Mouse (Mus musculus): ENCODE results near the gene Gm45062. TPM values are rescaled to one million over a fixed set of nuclear protein-coding genes. Genes with fewer than 3 reads are reported as not detected.

The Gm45062 gene
- polyA plus RNA-seq, 1 experiment from 2014 or later, result 12.1 TPM

DNA sequence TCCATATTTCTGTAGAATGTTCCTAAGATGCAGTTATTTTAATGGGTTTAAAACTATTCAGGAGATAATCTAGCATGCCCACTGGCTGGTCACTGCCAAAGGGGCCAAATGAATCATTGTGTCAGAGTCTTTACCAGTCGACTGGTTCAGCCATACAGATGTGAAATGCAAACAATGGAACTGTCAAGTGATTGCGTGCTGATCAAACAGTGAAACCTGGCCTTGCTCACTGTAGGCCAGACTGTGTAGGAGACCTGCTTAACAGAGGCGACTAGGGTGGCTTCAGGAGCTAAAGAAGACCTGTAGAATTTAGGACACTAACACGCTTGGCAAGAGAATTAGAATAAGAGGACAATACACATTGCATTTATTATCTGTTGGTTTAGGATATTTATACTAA lies 135.8 kb downstream of the Gm45062 start:
- H3K4me1 ChIP-seq (replicated peaks; ENCODE audit: control insufficient read depth, insufficient read depth, low read length), result no peaks in the 10 kb centered on the region; the same call in 1 of the 2 replicates
- H3K9me3 ChIP-seq (ENCODE audit: control insufficient read depth, low read length), result no peaks in the 10 kb centered on the region
- no peaks in the 10 kb centered on the region for H3K36me3 ChIP-seq (ENCODE audit: control insufficient read depth, insufficient read depth, low read length)
- H3K4me3 ChIP-seq (ENCODE audit: low read length), result no peak overlapping the region
- 33% methylated on average over 4 of the region's 4 CpGs for WGBS
- no peak overlapping the region for H3K9ac ChIP-seq (ENCODE audit: low read length)
- ATAC-seq (ENCODE audit: low read depth), result no peak
- H3K27me3 ChIP-seq (ENCODE audit: control insufficient read depth, insufficient read depth, low read depth, low read length), result no peaks in the 10 kb centered on the region
- H3K4me2 ChIP-seq (ENCODE audit: low read depth, low read length), result no peak overlapping the region
- H3K27ac ChIP-seq (ENCODE audit: low read length), result no peak overlapping the region

DNA sequence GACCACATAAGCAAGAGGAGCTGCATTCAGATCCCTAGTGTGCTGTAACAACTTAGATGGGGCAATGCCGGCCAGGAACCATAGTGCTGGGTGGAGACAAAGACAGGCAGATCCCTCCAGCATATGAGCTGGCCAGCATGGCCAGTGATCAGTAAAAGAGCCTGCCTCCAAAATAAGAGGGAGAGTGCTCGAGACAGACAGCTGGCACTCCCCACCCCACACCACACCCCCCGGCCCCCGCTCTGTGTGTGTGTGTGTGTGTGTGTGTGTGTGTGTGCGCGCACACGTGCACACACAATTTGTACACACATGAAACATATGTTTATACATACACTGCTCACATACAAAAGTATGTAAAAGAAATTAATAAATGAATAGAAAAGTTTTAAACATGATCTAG lies 138.0 kb downstream of the Gm45062 start:
- no peaks in the 10 kb centered on the region; the same call in 1 of the 2 replicates for H3K4me1 ChIP-seq (replicated peaks; ENCODE audit: control insufficient read depth, insufficient read depth, low read length)
- no peaks in the 10 kb centered on the region for H3K36me3 ChIP-seq (ENCODE audit: control insufficient read depth, insufficient read depth, low read length)
- no peaks in the 10 kb centered on the region for H3K9me3 ChIP-seq (ENCODE audit: control insufficient read depth, low read length)
- WGBS, result 69% methylated on average over 7 of the region's 7 CpGs
- H3K9ac ChIP-seq (ENCODE audit: low read length), result no peak overlapping the region
- no peak overlapping the region for H3K4me2 ChIP-seq (ENCODE audit: low read depth, low read length)
- H3K4me3 ChIP-seq (ENCODE audit: low read length), result no peak overlapping the region
- ATAC-seq (ENCODE audit: low read depth), result no peak
- H3K27me3 ChIP-seq (ENCODE audit: control insufficient read depth, insufficient read depth, low read depth, low read length), result no peaks in the 10 kb centered on the region
- H3K27ac ChIP-seq (ENCODE audit: low read length), result no peak overlapping the region

DNA sequence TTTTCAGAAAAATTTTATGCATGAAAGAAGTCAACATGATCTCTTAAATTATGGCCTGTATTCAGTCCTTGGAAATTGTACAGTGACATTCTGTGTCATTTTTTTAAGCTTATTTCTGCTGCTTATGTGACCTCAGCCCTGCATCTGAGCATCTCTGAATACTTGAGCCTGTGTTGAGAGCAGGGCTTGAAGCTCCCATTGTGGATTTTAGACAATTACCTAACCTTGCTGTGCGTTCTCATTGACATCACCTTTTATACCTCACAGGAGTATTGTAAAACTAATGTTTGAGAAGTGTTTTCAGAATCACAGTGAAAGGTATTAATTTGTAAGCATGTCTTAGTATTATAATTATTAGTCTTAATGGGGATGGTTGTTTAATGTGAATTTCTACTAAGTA lies 140.5 kb downstream of the Gm45062 start:
- no peaks in the 10 kb centered on the region for H3K9me3 ChIP-seq (ENCODE audit: control insufficient read depth, low read length)
- 61% methylated on average over 1 of the region's 1 CpGs for WGBS
- H3K27ac ChIP-seq (ENCODE audit: low read length), result no peak overlapping the region
- no peak overlapping the region for H3K9ac ChIP-seq (ENCODE audit: low read length)
- H3K36me3 ChIP-seq (ENCODE audit: control insufficient read depth, insufficient read depth, low read length), result no peaks in the 10 kb centered on the region
- H3K4me3 ChIP-seq (ENCODE audit: low read length), result no peak overlapping the region
- H3K4me2 ChIP-seq (ENCODE audit: low read depth, low read length), result no peak overlapping the region
- H3K4me1 ChIP-seq (replicated peaks; ENCODE audit: control insufficient read depth, insufficient read depth, low read length), result no peaks in the 10 kb centered on the region
- ATAC-seq (ENCODE audit: low read depth), result no peak
- no peaks in the 10 kb centered on the region for H3K27me3 ChIP-seq (ENCODE audit: control insufficient read depth, insufficient read depth, low read depth, low read length)

DNA sequence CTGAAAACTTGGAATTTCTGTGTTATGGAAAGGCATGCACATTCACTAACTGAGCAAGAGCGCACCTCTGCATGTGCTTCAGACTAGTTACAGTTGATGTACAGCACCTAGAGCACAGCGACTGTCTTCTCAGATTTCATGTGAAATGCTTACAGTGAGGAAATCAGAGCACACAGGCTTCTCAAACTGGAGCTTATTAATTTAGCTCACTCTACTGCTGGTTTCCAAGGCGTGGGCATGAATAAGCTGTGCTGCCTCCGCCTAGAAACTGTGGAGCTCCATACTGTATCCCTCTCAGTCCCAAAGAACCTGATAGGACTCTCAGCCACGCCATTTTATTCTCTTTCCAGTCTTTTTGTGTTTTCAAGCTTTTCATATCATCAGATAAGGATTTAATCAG lies 143.9 kb downstream of the Gm45062 start:
- Histone ChIP-seq H3K4me1 (replicated peaks; ENCODE audit: control insufficient read depth, insufficient read depth, low read length) (no peaks in the 10 kb centered on the region), H3K4me3 (ENCODE audit: low read length) (no peak overlapping the region), H3K36me3 (ENCODE audit: control insufficient read depth, insufficient read depth, low read length) (no peaks in the 10 kb centered on the region), H3K27ac (ENCODE audit: low read length) (no peak overlapping the region), H3K27me3 (ENCODE audit: control insufficient read depth, insufficient read depth, low read depth, low read length) (no peaks in the 10 kb centered on the region), H3K9ac (ENCODE audit: low read length) (no peak overlapping the region), H3K4me2 (ENCODE audit: low read depth, low read length) (no peak overlapping the region), H3K9me3 (ENCODE audit: control insufficient read depth, low read length) (no peaks in the 10 kb centered on the region)
- no peak for ATAC-seq (ENCODE audit: low read depth)
- WGBS, result 91% methylated on average over 5 of the region's 5 CpGs

DNA sequence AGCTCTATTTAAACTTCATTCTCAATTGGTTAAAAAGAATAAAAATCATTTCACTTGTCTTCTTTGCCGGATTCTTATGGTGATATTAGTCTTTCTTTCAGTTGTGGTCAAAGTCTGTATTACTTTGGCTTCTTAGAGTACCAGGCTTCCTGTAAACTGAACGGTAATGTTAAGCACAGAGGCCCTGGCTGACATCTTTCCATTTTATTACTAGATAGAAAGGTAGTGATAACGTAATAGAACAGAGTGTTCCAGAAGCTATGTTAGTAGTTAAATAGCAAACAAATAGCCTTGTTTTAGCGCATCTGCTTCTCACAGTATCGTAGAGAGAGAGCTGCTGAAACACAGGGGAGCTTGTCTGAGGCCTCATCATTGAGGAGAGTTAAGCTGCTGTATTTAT lies 146.6 kb downstream of the Gm45062 start:
- Histone ChIP-seq H3K27ac (ENCODE audit: low read length) (no peak overlapping the region), H3K36me3 (ENCODE audit: control insufficient read depth, insufficient read depth, low read length) (no peaks in the 10 kb centered on the region), H3K27me3 (ENCODE audit: control insufficient read depth, insufficient read depth, low read depth, low read length) (no peaks in the 10 kb centered on the region), H3K4me3 (ENCODE audit: low read length) (no peak overlapping the region), H3K9me3 (ENCODE audit: control insufficient read depth, low read length) (no peaks in the 10 kb centered on the region), H3K9ac (ENCODE audit: low read length) (no peak overlapping the region), H3K4me2 (ENCODE audit: low read depth, low read length) (no peak overlapping the region), H3K4me1 (replicated peaks; ENCODE audit: control insufficient read depth, insufficient read depth, low read length) (0 out of 2 replicates have a peak, but pooled peaks cover 2% of the 10 kb centered on the region)
- ATAC-seq (ENCODE audit: low read depth), result no peak
- WGBS, result 82% methylated on average over 5 of the region's 5 CpGs

DNA sequence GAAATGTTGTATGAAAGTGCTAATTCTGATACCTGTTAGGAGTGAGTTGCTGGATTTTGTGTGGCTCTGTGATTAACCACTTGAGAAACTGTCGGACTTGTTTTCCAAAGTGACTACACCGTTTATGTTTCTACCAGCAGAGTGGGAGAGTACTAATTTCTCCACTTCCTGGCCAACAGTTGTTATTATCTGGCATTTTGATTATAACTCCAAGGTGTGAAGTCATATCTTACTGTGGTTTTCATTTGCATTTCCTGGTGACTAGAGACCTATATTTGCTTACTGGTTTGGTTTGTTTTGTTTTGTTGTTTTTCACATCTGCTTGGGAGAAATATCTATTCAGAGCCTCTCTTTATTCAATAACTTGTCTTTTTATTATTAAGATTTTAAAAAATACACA lies 149.1 kb downstream of the Gm45062 start:
- H3K9me3 ChIP-seq (ENCODE audit: control insufficient read depth, low read length), result no peaks in the 10 kb centered on the region
- WGBS, result 64% methylated on average over 2 of the region's 2 CpGs

DNA sequence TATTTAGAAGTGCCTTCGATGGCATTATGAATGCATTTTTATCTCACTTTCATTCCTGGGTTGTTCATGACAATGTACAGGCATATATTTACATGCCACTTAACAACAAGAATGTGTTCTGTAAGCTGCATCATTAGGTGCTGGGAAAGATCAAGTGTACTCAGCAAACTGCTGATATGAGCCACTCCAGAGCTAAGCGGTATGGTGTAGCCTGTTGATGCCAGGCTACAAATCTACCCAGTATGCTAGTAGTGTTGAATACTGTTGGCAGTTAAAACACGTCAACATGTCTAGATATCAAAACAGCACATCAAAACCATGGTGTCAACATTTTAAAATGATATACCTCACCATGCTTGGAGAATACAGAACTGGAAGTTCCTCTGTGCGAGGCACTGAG lies 150.6 kb downstream of the Gm45062 start:
- no peak overlapping the region for H3K4me2 ChIP-seq (ENCODE audit: low read depth, low read length)
- no peaks in the 10 kb centered on the region for H3K27me3 ChIP-seq (ENCODE audit: control insufficient read depth, insufficient read depth, low read depth, low read length)
- no peaks in the 10 kb centered on the region for H3K9me3 ChIP-seq (ENCODE audit: control insufficient read depth, low read length)
- no peak overlapping the region for H3K9ac ChIP-seq (ENCODE audit: low read length)
- peaks cover 4% of the 10 kb centered on the region for H3K4me1 ChIP-seq (replicated peaks; ENCODE audit: control insufficient read depth, insufficient read depth, low read length)
- 69% methylated on average over 4 of the region's 4 CpGs for WGBS
- peak; percentile 49; the same call in 1 of the 2 replicates for ATAC-seq (ENCODE audit: low read depth)
- H3K36me3 ChIP-seq (ENCODE audit: control insufficient read depth, insufficient read depth, low read length), result no peaks in the 10 kb centered on the region
- no peak overlapping the region for H3K4me3 ChIP-seq (ENCODE audit: low read length)
- no peak overlapping the region for H3K27ac ChIP-seq (ENCODE audit: low read length)

More for the DNA sequence above, 149.1 kb downstream of the Gm45062 start:
- ATAC-seq (ENCODE audit: low read depth), result no peak
- H3K9ac ChIP-seq (ENCODE audit: low read length), result no peak overlapping the region
- no peak overlapping the region for H3K4me2 ChIP-seq (ENCODE audit: low read depth, low read length)
- H3K4me1 ChIP-seq (replicated peaks; ENCODE audit: control insufficient read depth, insufficient read depth, low read length), result peaks cover 2% of the 10 kb centered on the region
- H3K27ac ChIP-seq (ENCODE audit: low read length), result no peak overlapping the region
- H3K4me3 ChIP-seq (ENCODE audit: low read length), result no peak overlapping the region
- no peaks in the 10 kb centered on the region for H3K36me3 ChIP-seq (ENCODE audit: control insufficient read depth, insufficient read depth, low read length)
- no peaks in the 10 kb centered on the region for H3K27me3 ChIP-seq (ENCODE audit: control insufficient read depth, insufficient read depth, low read depth, low read length)

DNA sequence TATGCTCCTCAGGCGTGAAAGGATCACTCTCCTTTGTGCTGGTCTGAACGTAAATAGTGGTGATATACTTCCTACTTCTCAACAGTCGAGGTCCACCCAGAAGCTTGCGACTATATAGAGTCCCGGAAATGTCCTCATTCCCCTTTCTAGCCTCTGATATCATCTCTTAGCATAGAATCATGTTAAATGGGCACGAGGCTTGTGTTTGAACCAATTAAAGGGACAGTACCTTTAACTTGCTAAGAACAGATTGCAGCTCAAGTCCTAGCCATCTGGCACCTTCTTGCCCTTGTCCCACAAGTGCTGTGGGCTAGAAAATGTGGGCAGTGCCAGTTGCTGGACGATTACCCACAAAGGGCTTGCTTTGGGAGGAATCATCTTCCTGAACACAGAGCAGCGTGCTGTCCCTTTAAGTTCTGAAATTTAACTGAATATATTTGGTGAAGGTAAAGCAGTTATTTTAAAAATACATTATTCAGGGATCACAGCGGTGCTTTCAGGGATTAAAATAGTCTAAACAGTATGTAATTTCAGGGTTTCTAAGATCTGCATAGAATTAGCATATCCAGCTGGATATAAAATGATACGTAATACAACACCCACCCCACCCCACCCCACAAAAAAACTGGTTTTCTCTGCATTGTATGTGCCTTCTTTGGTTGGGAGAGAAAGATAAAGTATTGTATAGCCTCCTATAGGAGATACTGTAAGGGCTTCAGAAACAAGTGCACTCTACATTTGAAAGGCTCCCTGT lies 153.8 kb downstream of the Gm45062 start:
- ATAC-seq (ENCODE audit: low read depth), result no peak
- no peak overlapping the region for H3K27ac ChIP-seq (ENCODE audit: low read length)
- no peaks in the 10 kb centered on the region for H3K27me3 ChIP-seq (ENCODE audit: control insufficient read depth, insufficient read depth, low read depth, low read length)
- H3K4me1 ChIP-seq (replicated peaks; ENCODE audit: control insufficient read depth, insufficient read depth, low read length), result peaks cover 4% of the 10 kb centered on the region
- no peak overlapping the region for H3K4me2 ChIP-seq (ENCODE audit: low read depth, low read length)
- 58% methylated on average over 10 of the region's 10 CpGs for WGBS
- no peaks in the 10 kb centered on the region for H3K36me3 ChIP-seq (ENCODE audit: control insufficient read depth, insufficient read depth, low read length)
- H3K9me3 ChIP-seq (ENCODE audit: control insufficient read depth, low read length), result no peaks in the 10 kb centered on the region
- H3K9ac ChIP-seq (ENCODE audit: low read length), result no peak overlapping the region
- H3K4me3 ChIP-seq (ENCODE audit: low read length), result no peak overlapping the region

DNA sequence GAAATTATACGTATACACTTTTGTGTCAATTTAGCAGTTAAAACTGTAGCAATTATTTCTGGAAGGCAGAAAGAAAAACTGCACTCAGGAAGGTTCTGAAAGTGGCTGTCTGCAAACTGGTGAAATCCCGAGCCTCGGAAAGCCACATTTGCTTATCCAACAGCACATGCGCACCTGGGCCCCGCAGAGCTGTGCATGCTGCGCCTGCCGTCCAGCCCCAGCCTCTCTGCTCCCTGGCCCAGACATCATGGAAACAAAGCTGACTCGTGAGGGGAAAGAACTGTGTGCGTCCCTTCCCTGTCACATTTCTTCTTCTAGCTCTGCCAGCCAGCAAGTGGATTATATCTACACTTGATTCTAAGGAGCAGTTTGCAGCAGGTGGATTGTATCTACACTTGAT lies 154.8 kb downstream of the Gm45062 start:
- Histone ChIP-seq H3K4me3 (ENCODE audit: low read length) (peak overlapping the region; percentile 30), H3K27ac (ENCODE audit: low read length) (peak overlapping the region; percentile 66; the same call in 1 of the 2 replicates), H3K9ac (ENCODE audit: low read length) (peak overlapping the region; percentile 47), H3K4me1 (replicated peaks; ENCODE audit: control insufficient read depth, insufficient read depth, low read length) (peaks cover 4% of the 10 kb centered on the region), H3K36me3 (ENCODE audit: control insufficient read depth, insufficient read depth, low read length) (no peaks in the 10 kb centered on the region), H3K4me2 (ENCODE audit: low read depth, low read length) (peak overlapping the region; percentile 31; the same call in 1 of the 2 replicates), H3K9me3 (ENCODE audit: control insufficient read depth, low read length) (no peaks in the 10 kb centered on the region), H3K27me3 (ENCODE audit: control insufficient read depth, insufficient read depth, low read depth, low read length) (no peaks in the 10 kb centered on the region)
- ATAC-seq (ENCODE audit: low read depth), result 0 out of 2 replicates have a peak, but pooled peaks have one; percentile 53
- 47% methylated on average over 9 of the region's 9 CpGs for WGBS
